Mouse (Mus musculus) kidney, adult 2 months (tissue): ENCODE measurements around the gene Fgf12. TPM values are rescaled to one million over a fixed set of nuclear protein-coding genes. Genes with fewer than 3 reads are reported as not detected.

Experiments
- DNase-seq: peaks from one replicate; pipeline ENCODE4 v3.0.0; 2021
- H3K27ac ChIP-seq: fragments of 200-500 bp; 2 replicates; pipeline ENCODE4 v1.5.1; 2012; ENCODE audit warnings: low read depth, low read length, control low read depth, inconsistent platforms; ENCODE audit not compliant: insufficient read depth
- H3K27me3 ChIP-seq: fragments of 200-500 bp; replicated peaks from 2 replicates; pipeline ENCODE4 v1.6.1; 2012; ENCODE audit warnings: mild to moderate bottlenecking, moderate library complexity, low read length, inconsistent platforms; ENCODE audit not compliant: control insufficient read depth, insufficient read depth
- H3K36me3 ChIP-seq: fragments of 200-500 bp; 2 replicates; pipeline ENCODE4 v1.6.1; 2012; ENCODE audit warnings: mild to moderate bottlenecking, moderate library complexity, low read length, inconsistent platforms; ENCODE audit not compliant: control insufficient read depth, insufficient read depth
- H3K4me1 ChIP-seq: fragments of 200-500 bp; 2 replicates; pipeline ENCODE4 v1.6.1; 2011; ENCODE audit warnings: low read length; ENCODE audit not compliant: control insufficient read depth, insufficient read depth
- H3K4me3 ChIP-seq: fragments of 200-500 bp; 2 replicates; pipeline ENCODE4 v1.5.1; 2011; ENCODE audit warnings: mild to moderate bottlenecking, low read depth, low read length, control low read depth; ENCODE audit not compliant: insufficient read depth
- CTCF ChIP-seq: fragments of 200-500 bp; conservative IDR thresholded peaks from 2 replicates; pipeline ENCODE4 v1.5.1; 2011; ENCODE audit warnings: low read depth, mild to moderate bottlenecking, control low read depth, low read length, moderate library complexity, mixed read lengths; ENCODE audit not compliant: insufficient read depth, insufficient read length
- POLR2A ChIP-seq: fragments of 200-500 bp; IDR thresholded peaks from one replicate; pipeline ENCODE4 v1.6.1; 2011; ENCODE audit warnings: low read depth, low read length, control low read depth
- WGBS: fragments of 180-500 bp; shearing (Covaris S2); methylation state at CpG from one replicate; pipeline ENCODE4 v1.1.7; 2018; 5-methylcytosine and 5-hydroxymethylcytosine counted together
- polyA plus RNA-seq: library from polyadenylated mRNA; depleted of rRNA; stranded (reverse); fragments of >200 nt; gene quantifications from 2 replicates; pipeline ENCODE4 v1.2.3, GENCODE M21; 2012

Fgf12 gene
- polyA plus RNA-seq, 1 experiment, result 0.74 TPM

GRCm38 (mm10) chr16:28254303-28254702, 498.6 kb downstream of the Fgf12 start:
- no peak overlapping the region for H3K4me3 ChIP-seq
- no peaks in the 10 kb centered on the region for H3K4me1 ChIP-seq
- no peak for DNase-seq
- 70% methylated on average over 4 of the region's 4 CpGs for WGBS
- no peaks in the 10 kb centered on the region for H3K27me3 ChIP-seq
- H3K36me3 ChIP-seq, result no peaks in the 10 kb centered on the region
- TF ChIP-seq CTCF, result no peak
- TF ChIP-seq POLR2A, result no peak
- H3K27ac ChIP-seq, result no peak overlapping the region

- no peaks in the 10 kb centered on the region for H3K36me3 ChIP-seq
- 82% methylated on average over 3 of the region's 3 CpGs for WGBS
- DNase-seq, result no peak
- H3K27me3 ChIP-seq, result no peaks in the 10 kb centered on the region
- no peak overlapping the region for H3K4me3 ChIP-seq
- no peak overlapping the region for H3K27ac ChIP-seq
- no peaks in the 10 kb centered on the region for H3K4me1 ChIP-seq
- TF ChIP-seq POLR2A (no peak), CTCF (no peak)
Observed at GRCm38 (mm10) chr16:28251930-28252329, 500.9 kb downstream of the Fgf12 start.

- H3K4me1 ChIP-seq, result peaks cover 4% of the 10 kb centered on the region; the same call in 1 of the 2 replicates
- TF ChIP-seq POLR2A, result no peak
- TF ChIP-seq CTCF, result no peak
- no peak overlapping the region for H3K4me3 ChIP-seq
Observed at GRCm38 (mm10) chr16:28242867-28243649, 509.8 kb downstream of the Fgf12 start.

GRCm38 (mm10) chr16:28239382-28239781, 513.5 kb downstream of the Fgf12 start:
- Histone ChIP-seq H3K27ac (no peak overlapping the region), H3K36me3 (no peaks in the 10 kb centered on the region), H3K4me3 (no peak overlapping the region), H3K4me1 (peaks cover 4% of the 10 kb centered on the region; the same call in 1 of the 2 replicates), H3K27me3 (no peaks in the 10 kb centered on the region)
- 61% methylated on average over 4 of the region's 4 CpGs for WGBS
- DNase-seq, result no peak
- TF ChIP-seq CTCF (no peak), POLR2A (no peak)

More at GRCm38 (mm10) chr16:28242867-28243649, 509.8 kb downstream of the Fgf12 start:
- H3K27ac ChIP-seq, result no peak overlapping the region
- no peaks in the 10 kb centered on the region for H3K36me3 ChIP-seq
- no peaks in the 10 kb centered on the region for H3K27me3 ChIP-seq
- DNase-seq, result peak; percentile 57
- WGBS, result 56% methylated on average over 3 of the region's 3 CpGs

DNA sequence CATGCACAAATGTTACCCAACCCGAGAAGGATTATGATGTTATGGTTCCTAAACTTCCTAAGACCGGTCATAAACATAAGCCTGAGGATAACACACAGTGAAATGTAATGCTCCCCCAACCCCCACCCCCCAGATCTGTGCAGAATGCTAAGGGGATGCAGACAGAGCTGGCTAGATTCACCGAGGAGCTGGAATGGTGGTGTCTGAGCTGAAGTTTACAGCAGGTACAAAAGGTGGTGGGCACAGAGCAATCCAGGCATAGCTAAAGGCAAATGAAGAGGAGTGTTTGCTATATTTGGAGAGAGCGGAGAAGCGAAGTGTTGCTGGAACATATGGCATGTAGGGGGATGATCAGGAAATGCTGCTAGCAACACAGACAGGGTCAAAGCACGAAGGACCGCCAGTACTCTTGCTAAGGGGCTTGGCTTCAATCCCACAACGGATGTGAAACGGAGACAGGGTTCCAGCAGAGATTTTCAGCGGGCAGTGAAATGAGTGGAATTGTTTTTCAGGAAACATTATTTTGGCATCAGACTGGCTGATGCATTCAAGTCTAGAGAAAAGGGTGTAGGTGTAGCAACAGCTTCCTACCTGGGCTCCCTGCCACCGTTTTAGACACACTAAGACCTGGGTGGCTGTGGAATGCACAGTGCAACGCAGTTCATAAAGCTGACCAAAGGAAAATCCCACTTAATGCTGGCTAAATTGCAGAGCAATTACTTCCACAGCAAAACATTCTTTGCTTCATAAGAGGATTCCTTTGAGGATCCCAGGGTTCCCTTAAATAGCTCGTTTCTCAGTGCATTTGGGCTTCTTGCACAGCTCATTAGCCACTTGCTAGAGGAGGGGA, 514.6 kb downstream of the Fgf12 start:
- H3K27me3 ChIP-seq, result no peaks in the 10 kb centered on the region
- H3K4me1 ChIP-seq, result peaks cover 1% of the 10 kb centered on the region; the same call in 1 of the 2 replicates
- no peak overlapping the region for H3K4me3 ChIP-seq
- WGBS, result 42% methylated on average over 13 of the region's 13 CpGs
- no peaks in the 10 kb centered on the region for H3K36me3 ChIP-seq
- no peak for TF ChIP-seq POLR2A
- no peak for TF ChIP-seq CTCF
- H3K27ac ChIP-seq, result no peak overlapping the region
- peak; percentile 21 for DNase-seq

DNA sequence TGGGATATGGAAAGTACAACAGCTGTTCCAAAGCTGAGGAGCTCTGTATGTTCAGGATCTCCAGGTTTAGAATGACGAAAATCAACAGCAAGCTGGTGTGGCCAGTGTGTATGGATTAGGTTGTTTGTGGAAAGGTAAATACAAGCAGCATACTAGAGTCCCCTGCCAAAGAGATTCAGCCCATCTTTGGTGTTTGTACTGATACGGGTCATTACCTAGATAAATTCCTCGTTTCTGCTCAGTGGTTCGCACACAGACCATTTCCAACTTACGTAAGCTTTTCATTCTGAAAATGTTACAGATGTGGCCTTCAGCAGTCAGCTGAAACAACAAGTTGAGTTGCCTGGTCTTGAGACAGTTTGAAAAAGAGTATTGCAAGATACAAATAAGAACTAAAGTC, 536.9 kb downstream of the Fgf12 start:
- no peaks in the 10 kb centered on the region for H3K27me3 ChIP-seq
- peaks cover 5% of the 10 kb centered on the region; the same call in 1 of the 2 replicates for H3K4me1 ChIP-seq
- no peak overlapping the region for H3K4me3 ChIP-seq
- 37% methylated on average over 5 of the region's 5 CpGs for WGBS
- no peaks in the 10 kb centered on the region for H3K36me3 ChIP-seq
- no peak overlapping the region for H3K27ac ChIP-seq
- TF ChIP-seq POLR2A (no peak), CTCF (no peak)
- peak; percentile 44 for DNase-seq

GRCm38 (mm10) chr16:28212411-28212810, 540.5 kb downstream of the Fgf12 start:
- TF ChIP-seq POLR2A (no peak), CTCF (no peak)
- H3K4me1 ChIP-seq, result peaks cover 5% of the 10 kb centered on the region; the same call in 1 of the 2 replicates
- H3K27ac ChIP-seq, result no peak overlapping the region
- no peaks in the 10 kb centered on the region for H3K36me3 ChIP-seq
- no peak for DNase-seq
- H3K27me3 ChIP-seq, result no peaks in the 10 kb centered on the region
- WGBS, result 77% methylated on average over 1 of the region's 1 CpGs
- no peak overlapping the region for H3K4me3 ChIP-seq
